Mouse (Mus musculus) MEL-GATA-1-ER (cell line): ENCODE measurements around the gene Ngdn.
"Not testable (repeated sequence)": the region's sequence is repeated elsewhere in the genome, so short reads cannot be mapped to it uniquely, and the experiment has no call there.

Experiments
- DNase-seq: peaks from one replicate; pipeline ENCODE4 v3.0.0-alpha.2; 2012; ENCODE audit warnings: low read depth; ENCODE audit errors: extremely low read depth

Gene Ngdn

GRCm38 (mm10) chr14:54999868-55000267 lies 15.4 kb upstream of the Ngdn start:
- DNase-seq: not testable (repeated sequence)

DNA sequence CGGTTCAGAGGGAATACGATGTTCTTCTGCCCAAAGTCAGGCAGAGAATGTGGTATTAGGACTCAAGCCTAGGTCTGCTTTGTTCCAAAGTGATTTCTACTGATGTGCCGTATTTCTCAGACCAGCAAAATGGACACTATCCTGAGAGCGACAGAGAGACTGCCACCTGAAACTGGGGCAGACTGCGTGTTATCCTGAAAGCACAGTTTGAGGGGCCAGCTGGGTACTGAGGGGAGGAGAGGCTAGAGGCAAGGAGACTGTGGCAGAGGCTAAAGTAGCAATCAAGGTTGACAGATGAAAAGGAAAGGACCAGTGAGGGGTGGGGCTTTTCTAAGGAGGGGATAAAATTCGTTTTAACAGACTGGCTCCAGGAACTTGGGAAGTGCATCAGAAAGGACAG lies 14.4 kb upstream of the Ngdn start:
- DNase-seq: no peak

DNA sequence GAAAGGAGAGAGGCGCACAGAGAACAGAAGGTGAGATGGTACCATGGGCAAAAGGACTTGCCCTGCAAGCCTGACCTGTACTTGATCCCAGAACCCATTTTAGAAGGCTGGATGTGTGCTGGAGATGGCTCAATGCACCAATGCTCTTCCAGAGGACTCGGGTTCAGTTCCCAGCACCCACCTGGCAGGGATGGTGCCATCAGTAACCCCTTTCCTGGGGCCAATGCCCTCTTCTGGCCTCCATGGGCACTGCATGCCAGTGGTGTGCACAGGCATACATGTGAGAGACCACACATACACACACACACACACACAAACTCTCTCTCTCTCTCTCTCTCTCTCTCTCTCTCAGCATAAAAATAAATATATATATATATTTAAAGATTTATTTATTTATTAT lies 13.8 kb upstream of the Ngdn start:
- DNase-seq: no peak

DNA sequence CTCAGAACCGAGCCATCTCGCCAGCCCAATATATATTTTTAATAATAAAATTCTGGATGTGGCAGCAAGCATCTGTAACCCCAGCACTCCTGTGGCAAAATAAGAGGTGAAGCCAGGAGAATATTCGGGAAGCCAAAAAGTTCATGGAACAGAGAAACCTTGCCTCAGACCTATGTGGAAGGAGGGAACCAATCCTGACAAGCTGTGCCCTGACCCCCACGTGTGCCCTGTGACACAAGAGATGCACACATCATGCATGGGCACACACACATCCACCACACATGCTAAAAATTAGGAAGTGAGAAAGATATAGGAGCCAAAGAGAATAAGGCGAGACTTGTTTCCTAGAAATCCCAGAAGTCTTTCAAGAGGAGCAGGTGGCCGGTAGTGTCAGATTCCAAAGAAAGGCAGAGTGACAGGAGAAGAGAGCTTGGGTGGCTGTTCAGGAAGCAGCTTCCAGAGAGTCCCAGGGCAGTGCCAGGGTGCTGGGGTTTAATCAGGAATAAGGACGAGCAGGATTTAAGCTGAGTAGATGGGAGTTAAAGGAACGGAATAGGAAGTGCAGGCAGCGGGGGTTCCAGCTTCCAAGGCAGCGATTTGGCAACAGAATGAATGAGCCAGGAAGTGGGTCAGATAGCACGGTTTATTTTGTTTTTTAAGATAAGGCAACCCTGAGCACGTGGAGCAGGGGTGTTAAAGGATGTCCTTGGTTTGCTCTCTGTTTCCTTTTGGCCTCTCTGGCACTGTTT lies 13.1 kb upstream of the Ngdn start:
- DNase-seq: no peak

DNA sequence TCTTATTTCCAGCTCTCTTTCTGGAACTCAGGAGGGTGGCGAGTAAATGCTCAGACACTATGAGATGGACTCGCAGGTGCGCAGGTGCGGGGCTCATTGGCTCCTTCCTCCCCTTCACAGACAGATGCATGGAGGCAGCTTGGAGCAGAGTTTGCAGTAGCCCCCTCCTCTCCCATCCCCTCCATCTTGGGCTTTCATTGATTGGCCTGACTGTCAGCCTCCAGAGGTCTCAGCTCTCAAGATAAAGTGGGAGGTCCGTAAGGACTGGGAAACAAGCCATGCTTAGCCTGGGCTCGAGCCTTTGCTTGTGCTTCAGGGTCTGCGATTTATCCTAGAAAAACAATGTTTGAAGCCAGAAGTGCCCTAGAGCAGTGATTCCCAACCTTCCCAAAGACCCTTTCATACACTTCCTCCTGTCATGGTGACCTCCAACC lies 12.6 kb upstream of the Ngdn start:
- DNase-seq: no peak

GRCm38 (mm10) chr14:55003878-55004855 lies 11.1 kb upstream of the Ngdn start:
- DNase-seq: no peak

- DNase-seq: no peak
Observed at GRCm38 (mm10) chr14:55005506-55005905, 9.7 kb upstream of the Ngdn start.

GRCm38 (mm10) chr14:55005967-55006366 lies 9.3 kb upstream of the Ngdn start:
- DNase-seq: no peak

- no peak for DNase-seq
Observed at GRCm38 (mm10) chr14:55006541-55006940, 8.7 kb upstream of the Ngdn start.

- DNase-seq: no peak
Observed at GRCm38 (mm10) chr14:55007120-55007908, 7.9 kb upstream of the Ngdn start.

- DNase-seq: no peak
Observed at GRCm38 (mm10) chr14:55008417-55008816, 6.8 kb upstream of the Ngdn start.

DNA sequence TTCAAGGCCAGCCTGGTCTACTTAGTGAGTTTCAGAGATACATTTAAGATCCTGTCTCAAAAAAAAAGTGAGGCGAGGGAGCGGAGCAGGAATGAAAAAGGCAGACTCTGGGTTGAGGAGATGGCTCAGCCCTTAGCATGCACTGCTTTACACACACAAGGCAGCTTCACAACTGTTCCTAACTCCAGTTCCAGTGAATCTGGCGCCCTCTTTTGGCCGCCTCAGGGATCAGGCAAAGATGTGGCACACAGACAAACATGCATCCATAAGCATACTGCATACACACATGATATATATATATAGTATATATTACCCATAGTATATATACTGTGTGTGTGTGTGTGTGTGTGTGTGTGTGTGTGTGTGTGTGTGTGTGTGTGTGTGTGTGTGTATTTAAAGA lies 4.1 kb upstream of the Ngdn start:
- DNase-seq: peak; percentile 38

- DNase-seq: peak; percentile 24
Observed at GRCm38 (mm10) chr14:55014591-55014990, 663 bp upstream of the Ngdn start.

DNA sequence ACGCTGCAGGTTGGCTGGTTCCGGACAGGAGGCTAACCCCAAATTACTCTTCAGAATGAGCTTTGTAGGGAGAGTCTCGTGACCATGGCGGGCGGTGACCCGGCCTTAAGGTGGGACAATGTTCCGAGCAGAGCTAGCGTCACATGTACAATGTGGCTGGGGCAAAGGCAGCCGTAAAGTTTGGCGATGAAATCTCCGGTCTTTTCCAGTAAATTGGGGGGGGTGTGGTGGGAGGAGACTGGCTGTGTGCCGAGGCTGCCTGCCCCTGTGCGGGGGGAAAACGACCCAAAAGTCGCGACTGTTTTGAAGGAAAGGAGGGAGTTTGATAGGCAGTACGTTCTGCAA lies 485 bp downstream of the Ngdn start:
- no peak for DNase-seq

DNA sequence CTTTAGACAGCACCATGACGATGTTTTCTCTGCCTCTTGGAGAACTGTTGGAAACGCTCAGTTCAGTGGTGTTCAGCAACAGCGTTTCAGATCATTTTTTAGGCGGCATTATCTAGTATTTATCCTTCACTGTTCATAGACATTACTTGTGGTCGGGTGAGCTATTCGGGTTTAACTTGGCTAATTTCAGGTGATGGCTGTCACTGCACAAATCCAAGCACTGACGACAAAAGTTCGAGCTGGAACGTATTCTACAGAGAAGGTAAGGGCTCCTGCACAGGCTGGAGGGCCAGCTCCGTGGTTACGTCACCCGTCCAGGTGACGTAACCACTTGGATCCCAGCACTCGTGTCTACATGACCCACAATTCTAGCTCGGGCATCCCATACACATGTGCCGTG lies 1.6 kb downstream of the Ngdn start:
- no peak for DNase-seq

GRCm38 (mm10) chr14:55020394-55020793 lies 5.1 kb downstream of the Ngdn start:
- no peak for DNase-seq

GRCm38 (mm10) chr14:55023011-55023410 lies 7.8 kb downstream of the Ngdn start:
- no peak for DNase-seq

GRCm38 (mm10) chr14:55024236-55024635 lies 9.0 kb downstream of the Ngdn start:
- no peak for DNase-seq

- no peak for DNase-seq
Observed at GRCm38 (mm10) chr14:55025527-55025926, 10.3 kb downstream of the Ngdn start.

DNA sequence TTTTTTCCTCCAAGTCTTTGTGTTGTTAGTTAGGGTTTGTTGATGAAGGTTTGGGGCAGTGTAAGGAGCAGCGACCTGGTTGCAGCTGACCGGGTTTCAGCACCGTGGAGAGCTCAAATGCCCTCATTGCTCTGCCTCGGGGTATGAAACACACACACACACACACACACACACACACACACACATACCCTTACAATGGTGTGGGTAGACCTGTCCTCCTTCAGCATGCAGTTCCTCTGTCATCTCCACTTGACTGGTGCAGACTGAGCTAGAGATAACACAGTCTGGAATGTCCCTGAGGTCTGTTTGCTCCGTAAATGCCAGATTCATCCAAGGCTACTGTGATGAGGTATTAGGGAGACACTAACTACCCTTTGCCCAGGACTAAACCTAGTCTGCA lies 12.0 kb downstream of the Ngdn start:
- no peak for DNase-seq

GRCm38 (mm10) chr14:55027653-55028052 lies 12.4 kb downstream of the Ngdn start:
- DNase-seq: no peak
